Mouse (Mus musculus): ENCODE results near the gene Tmem179b. TPM values are rescaled to one million over a fixed set of nuclear protein-coding genes. Genes with fewer than 3 reads are reported as not detected.
A peak's percentile ranks its signal among the peaks of the same experiment; 100 is the strongest.

Tmem179b gene
- polyA plus RNA-seq, 1 experiment from 2014 or later = 49.5 TPM

DNA sequence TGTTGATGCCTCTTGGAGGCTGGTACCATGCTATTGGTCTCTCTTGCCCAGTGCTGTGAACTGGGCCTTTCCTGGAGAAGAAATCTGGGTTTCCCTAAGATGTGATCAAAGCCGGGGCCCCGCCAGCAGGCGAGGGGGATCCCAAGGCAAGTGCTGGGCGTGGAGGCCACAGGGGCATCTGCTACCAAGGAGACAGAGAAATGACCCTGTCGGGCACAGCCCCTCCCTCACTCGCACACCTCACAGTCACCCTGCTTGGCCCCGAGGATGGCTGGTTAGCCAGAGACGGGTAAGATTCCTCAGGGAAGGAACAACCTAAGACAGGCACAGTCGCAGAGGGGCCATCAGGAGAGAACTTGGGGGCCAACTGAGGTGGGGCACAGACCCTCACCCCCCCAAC, 8.7 kb downstream of the Tmem179b start:
- WGBS = 93% methylated on average over 9 of the region's 9 CpGs
- Histone ChIP-seq H3K4me1 (peaks cover 4% of the 10 kb centered on the region), H3K4me3 (no peak overlapping the region; the same call in 1 of the 2 replicates), H3K9me3 (peaks cover 16% of the 10 kb centered on the region), H3K27ac (no peak overlapping the region), H3K36me3 (replicated peaks) (peaks cover 100% of the 10 kb centered on the region), H3K27me3 (ENCODE audit: poor library complexity, severe bottlenecking) (no peaks in the 10 kb centered on the region)
- DNase-seq (ENCODE audit: extremely low spot score, low spot score) = no peak

DNA sequence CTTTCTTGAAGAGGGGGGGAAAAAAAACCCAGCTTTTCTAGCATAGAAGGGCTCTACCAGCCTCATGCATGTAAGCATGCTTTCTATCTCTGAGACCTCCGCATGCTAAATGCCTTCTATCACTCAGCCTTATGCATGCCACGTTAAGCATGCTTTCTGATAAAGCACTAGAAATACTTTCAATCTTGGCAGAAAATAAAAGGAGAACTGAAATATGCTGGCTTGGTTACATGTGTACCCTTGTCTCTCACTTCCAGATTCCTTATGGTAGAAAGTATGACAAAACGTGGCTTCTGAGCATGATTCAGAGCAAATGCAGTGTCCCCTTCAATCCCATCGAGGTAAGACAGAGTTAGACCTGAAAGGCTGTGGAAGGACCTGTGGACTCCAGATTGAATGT, 11.0 kb downstream of the Tmem179b start:
- Histone ChIP-seq H3K4me1 (peaks cover 7% of the 10 kb centered on the region), H3K4me3 (no peak overlapping the region), H3K27me3 (ENCODE audit: poor library complexity, severe bottlenecking) (no peaks in the 10 kb centered on the region), H3K27ac (no peak overlapping the region), H3K9me3 (peaks cover 16% of the 10 kb centered on the region), H3K36me3 (replicated peaks) (peaks cover 85% of the 10 kb centered on the region)
- 96% methylated on average over 4 of the region's 4 CpGs for WGBS
- DNase-seq (ENCODE audit: extremely low spot score, low spot score) = no peak

DNA sequence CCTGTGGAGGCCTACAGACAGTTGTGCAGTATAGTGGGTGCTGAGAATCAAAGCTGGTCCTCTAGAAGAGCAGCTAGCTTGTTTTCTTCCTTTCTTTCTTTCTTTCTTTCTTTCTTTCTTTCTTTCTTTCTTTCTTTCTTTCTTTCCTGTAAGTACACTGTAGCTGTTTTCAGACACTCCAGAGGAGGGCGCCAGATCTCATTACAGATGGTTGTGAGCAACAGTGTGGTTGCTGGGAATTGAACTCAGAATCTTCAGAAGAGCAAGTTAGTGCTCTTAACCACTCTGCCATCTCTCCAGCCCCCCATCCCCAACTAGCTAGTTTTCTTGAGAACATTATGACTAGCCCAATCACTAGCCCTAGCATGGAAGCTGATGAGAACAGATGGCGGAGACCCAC, 13.5 kb downstream of the Tmem179b start:
- Histone ChIP-seq H3K27me3 (ENCODE audit: poor library complexity, severe bottlenecking) (no peaks in the 10 kb centered on the region), H3K9me3 (peaks cover 14% of the 10 kb centered on the region), H3K4me1 (peaks cover 24% of the 10 kb centered on the region), H3K4me3 (no peak overlapping the region), H3K36me3 (replicated peaks) (peaks cover 62% of the 10 kb centered on the region), H3K27ac (no peak overlapping the region)
- WGBS = 87% methylated on average over 2 of the region's 2 CpGs
- no peak for DNase-seq (ENCODE audit: extremely low spot score, low spot score)

DNA sequence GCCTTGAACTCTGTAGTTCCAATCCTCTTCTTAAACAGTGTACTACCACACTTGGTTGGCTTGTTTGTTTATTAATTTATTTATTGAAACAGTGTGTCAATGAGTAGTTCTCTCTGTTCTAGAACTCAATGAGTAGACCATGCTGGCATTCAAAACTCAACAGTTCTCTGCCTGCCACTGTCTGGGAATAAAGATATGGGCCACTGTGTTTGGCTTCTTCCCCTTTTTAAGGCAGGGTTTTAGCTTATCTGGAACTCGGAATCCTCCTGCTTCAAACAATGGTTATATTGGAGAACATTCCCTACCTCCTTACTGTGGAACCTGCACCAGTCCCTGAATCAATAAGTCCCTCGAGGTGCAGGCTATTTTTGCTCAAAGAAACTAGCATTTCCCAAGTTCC, 15.4 kb downstream of the Tmem179b start:
- Histone ChIP-seq H3K27ac (no peak overlapping the region), H3K4me3 (peak overlapping the region; percentile 99; the same call in 1 of the 2 replicates), H3K9me3 (no peaks in the 10 kb centered on the region), H3K27me3 (ENCODE audit: poor library complexity, severe bottlenecking) (no peaks in the 10 kb centered on the region), H3K4me1 (peaks cover 31% of the 10 kb centered on the region), H3K36me3 (replicated peaks) (peaks cover 62% of the 10 kb centered on the region)
- WGBS = 90% methylated on average over 2 of the region's 2 CpGs
- no peak for DNase-seq (ENCODE audit: extremely low spot score, low spot score)

DNA sequence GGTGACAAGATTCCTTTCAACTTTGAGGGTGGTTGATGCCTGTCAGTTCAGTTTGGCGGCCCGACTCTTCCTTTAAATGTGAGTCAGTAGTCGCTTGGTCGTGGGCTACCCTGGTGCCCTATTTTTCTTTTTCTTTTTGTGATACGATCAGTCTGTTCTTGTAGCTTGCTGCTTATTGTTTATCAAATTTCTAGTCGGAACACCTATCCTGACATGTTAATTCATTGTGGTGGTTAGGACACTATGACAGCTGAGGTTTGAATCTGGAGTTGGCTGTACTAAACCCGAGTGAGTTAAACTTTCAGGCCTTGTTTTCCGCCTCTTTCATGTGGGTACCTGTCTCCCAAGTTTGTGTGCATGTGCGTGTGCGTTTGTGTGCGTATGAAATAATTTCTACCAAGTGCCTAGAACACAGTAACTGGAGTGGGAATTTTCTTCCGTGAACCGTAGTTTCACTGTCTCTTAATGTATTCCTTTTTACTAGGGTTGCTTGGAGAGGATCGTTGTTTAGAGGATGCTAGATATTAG, 16.7 kb downstream of the Tmem179b start:
- H3K27me3 ChIP-seq (ENCODE audit: poor library complexity, severe bottlenecking) = no peaks in the 10 kb centered on the region
- WGBS = 10% methylated on average over 14 of the region's 14 CpGs
- peak overlapping the region; percentile 95 for H3K27ac ChIP-seq
- DNase-seq (ENCODE audit: extremely low spot score, low spot score) = no peak
- peaks cover 62% of the 10 kb centered on the region for H3K36me3 ChIP-seq (replicated peaks)
- peaks cover 31% of the 10 kb centered on the region for H3K4me1 ChIP-seq
- no peaks in the 10 kb centered on the region for H3K9me3 ChIP-seq
- peak overlapping the region; percentile 99 for H3K4me3 ChIP-seq

DNA sequence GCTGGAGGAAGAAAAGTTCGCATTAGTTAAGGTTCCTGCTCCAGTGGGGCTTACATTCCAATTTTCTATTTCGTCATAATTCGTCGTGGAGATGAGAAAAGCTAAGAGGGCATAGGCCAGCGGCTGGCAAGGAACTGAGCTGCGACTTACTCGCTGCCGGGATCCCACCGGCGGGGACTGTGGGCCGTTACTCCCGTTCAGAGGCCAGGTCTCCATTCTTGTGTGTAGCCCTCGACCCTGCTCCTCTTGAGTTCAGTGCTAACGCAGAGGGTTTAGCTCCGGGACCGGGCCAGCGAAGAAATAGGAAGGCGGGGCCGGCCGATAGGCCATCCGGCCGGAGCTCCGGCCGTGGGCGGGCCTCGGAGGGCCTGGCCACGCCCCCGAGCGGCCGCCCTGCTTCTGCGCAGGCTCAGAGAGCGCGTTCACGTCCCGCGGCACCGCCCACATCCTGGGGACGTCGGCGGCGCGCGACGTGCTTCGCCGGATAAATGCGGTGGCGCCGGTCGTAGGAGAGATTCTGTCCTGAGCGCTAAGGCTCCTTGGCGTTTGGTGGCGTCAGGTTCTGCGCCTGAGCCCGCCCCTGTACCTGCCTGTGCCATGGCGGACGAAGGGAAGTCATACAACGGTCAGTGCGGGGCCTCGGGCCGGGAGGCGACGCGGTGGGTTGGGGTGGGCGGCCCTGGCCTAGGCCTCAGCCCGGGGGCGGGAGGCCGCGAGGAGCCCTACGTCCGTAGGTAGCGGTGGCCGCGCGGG, 17.5 kb downstream of the Tmem179b start, which contains the start of gene Nxf1:
TSS of gene Nxf1 (plus strand) at position 439 of the 753 bp plus-strand sequence.
- Histone ChIP-seq H3K36me3 (replicated peaks) (peaks cover 62% of the 10 kb centered on the region), H3K4me1 (peaks cover 31% of the 10 kb centered on the region), H3K4me3 (peak within 1 kb of the TSS; percentile 99), H3K27ac (peak within 1 kb of the TSS; percentile 95), H3K9me3 (no peaks in the 10 kb centered on the region), H3K27me3 (ENCODE audit: poor library complexity, severe bottlenecking) (no peaks in the 10 kb centered on the region)
- WGBS = 1% methylated on average over 75 of the region's 75 CpGs
- peak; percentile 90 for DNase-seq (ENCODE audit: extremely low spot score, low spot score)

DNA sequence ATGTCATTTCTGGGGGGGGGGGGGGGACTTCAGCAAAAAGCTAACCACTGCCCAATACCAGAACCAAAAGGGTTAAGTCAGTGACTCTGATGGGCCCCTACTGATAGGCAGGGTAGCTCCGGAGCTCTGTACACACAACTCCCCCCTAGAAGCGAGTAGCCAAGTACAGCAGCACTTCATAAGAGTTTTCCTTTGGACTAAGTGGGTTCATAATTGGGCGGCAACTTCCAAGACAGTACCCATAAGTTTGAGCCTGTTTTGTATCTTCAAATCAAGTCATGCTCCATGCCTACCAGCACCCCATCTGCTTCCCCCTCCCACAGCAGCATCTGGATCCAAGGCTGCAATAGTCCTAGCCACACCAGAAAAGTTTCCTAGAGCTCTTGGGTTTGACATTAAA, 18.6 kb downstream of the Tmem179b start:
- Histone ChIP-seq H3K36me3 (replicated peaks) (peaks cover 61% of the 10 kb centered on the region), H3K27me3 (ENCODE audit: poor library complexity, severe bottlenecking) (no peaks in the 10 kb centered on the region), H3K4me3 (peak overlapping the region; percentile 99), H3K4me1 (peaks cover 31% of the 10 kb centered on the region), H3K27ac (no peak overlapping the region), H3K9me3 (no peaks in the 10 kb centered on the region)
- WGBS = 93% methylated on average over 3 of the region's 3 CpGs
- no peak for DNase-seq (ENCODE audit: extremely low spot score, low spot score)

DNA sequence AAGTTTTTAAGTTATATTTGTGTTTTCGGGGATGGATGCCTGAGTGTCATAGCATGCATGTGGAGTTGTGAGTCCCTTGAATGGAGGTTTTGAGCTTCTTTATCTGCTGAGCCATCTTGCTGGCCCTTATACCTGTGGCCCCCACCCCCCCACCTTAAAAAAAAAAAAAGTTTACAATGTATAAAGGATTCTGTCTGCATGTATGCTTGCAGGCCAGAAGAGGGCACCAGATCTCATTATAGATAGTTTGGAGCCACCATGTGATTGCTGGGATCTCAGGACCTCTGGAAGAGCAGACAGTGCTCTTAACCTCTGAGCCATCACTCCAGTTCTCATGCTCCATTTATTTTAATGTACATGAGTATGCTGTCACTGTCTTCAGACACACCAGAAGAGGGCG, 26.9 kb downstream of the Tmem179b start:
- H3K36me3 ChIP-seq (replicated peaks) = peaks cover 96% of the 10 kb centered on the region
- 75% methylated on average over 2 of the region's 2 CpGs for WGBS

DNA sequence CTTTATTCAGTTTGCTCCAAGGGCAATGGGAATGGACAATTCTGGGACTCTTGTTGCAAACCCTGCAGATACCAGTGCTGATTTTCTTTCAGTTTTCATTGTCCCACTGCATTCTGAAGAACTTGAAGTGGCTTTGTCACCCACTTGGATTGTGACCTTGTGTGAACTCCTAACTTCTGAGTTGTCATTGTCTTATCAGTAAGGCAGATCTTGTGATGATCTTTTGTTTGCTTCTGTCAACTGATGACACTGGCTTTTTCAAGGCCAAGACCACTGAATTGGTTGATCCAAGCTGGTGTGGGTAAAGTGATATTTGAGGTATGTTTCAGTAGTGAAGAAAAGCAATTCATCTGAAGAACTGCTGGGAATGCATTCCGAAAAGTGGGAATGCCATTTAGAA, 28.9 kb downstream of the Tmem179b start:
- no peak for DNase-seq (ENCODE audit: extremely low spot score, low spot score)
- Histone ChIP-seq H3K9me3 (no peaks in the 10 kb centered on the region), H3K4me3 (no peak overlapping the region), H3K27me3 (ENCODE audit: poor library complexity, severe bottlenecking) (no peaks in the 10 kb centered on the region), H3K4me1 (peaks cover 22% of the 10 kb centered on the region), H3K27ac (no peak overlapping the region), H3K36me3 (replicated peaks) (peaks cover 86% of the 10 kb centered on the region)
- 91% methylated on average over 1 of the region's 1 CpGs for WGBS

More for the DNA sequence above, 26.9 kb downstream of the Tmem179b start:
- Histone ChIP-seq H3K27ac (no peak overlapping the region), H3K9me3 (no peaks in the 10 kb centered on the region), H3K4me1 (peaks cover 9% of the 10 kb centered on the region), H3K4me3 (no peak overlapping the region), H3K27me3 (ENCODE audit: poor library complexity, severe bottlenecking) (no peaks in the 10 kb centered on the region)
- no peak for DNase-seq (ENCODE audit: extremely low spot score, low spot score)

DNA sequence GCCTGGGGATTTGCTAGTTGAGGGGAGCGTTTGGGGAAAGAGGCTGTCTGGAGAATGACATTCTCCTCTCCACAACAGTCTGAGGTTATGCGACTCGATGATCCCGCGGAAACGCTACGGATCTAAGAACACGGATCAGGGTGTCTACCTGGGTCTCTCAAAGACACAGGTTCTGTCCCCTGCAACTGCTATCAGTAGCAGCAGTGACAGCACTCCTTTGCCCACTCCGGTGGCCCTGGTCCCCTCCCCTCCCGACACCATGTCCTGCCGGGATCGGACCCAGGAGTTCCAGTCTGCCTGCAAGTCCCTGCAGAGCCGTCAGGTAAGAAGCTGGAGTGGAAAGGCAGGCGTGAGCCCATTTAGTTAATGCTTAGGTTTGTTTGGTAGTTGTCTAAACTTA, 32.1 kb downstream of the Tmem179b start:
- WGBS = 23% methylated on average over 14 of the region's 14 CpGs
- H3K27ac ChIP-seq = peak overlapping the region; percentile 89
- peaks cover 86% of the 10 kb centered on the region for H3K36me3 ChIP-seq (replicated peaks)

DNA sequence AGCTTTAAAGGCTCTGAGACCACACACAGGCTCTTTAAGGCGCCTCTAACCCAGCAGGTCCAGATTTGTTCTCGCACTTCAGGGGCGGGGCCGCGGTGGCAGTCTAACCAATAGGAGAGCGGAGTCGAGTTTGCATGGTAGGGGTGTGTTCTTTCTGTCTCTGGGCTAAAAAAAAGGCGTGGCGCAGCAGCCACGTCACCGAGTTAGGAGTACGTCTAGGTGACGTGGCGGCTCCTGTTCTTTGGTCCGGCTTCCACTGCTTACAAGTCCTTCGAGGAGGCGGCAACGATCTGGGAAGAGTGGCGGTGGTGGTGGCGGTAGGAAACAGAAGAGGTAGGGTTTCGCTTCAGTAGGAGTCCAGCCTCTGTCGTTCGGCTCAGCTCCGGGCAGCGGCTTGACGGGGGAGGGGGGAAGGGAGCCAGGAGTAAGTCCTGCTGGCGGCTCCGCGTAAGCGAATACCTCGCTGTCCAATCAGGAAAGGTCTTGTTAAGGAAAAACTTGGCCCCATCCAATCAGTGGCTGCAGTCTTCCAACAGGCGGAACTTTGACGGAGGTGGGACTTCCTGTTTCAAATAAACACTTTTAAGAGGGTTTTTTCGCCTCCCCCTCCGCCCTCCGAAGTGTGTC, 32.9 kb downstream of the Tmem179b start, which contains the start of gene Stx5a:
TSS of gene Stx5a (plus strand) at position 171 of the 627 bp plus-strand sequence.
- WGBS = under 1% methylated on average over 36 of the region's 36 CpGs
- Histone ChIP-seq H3K27me3 (ENCODE audit: poor library complexity, severe bottlenecking) (no peaks in the 10 kb centered on the region), H3K9me3 (no peaks in the 10 kb centered on the region), H3K4me1 (peaks cover 38% of the 10 kb centered on the region), H3K36me3 (replicated peaks) (peaks cover 79% of the 10 kb centered on the region), H3K27ac (peak within 1 kb of the TSS; percentile 89), H3K4me3 (peak within 1 kb of the TSS; percentile 82)
- peak; percentile 95 for DNase-seq (ENCODE audit: extremely low spot score, low spot score)

More for the DNA sequence above, 32.1 kb downstream of the Tmem179b start:
- H3K27me3 ChIP-seq (ENCODE audit: poor library complexity, severe bottlenecking) = no peaks in the 10 kb centered on the region
- peaks cover 31% of the 10 kb centered on the region for H3K4me1 ChIP-seq
- peak overlapping the region; percentile 82 for H3K4me3 ChIP-seq
- DNase-seq (ENCODE audit: extremely low spot score, low spot score) = no peak
- H3K9me3 ChIP-seq = no peaks in the 10 kb centered on the region

DNA sequence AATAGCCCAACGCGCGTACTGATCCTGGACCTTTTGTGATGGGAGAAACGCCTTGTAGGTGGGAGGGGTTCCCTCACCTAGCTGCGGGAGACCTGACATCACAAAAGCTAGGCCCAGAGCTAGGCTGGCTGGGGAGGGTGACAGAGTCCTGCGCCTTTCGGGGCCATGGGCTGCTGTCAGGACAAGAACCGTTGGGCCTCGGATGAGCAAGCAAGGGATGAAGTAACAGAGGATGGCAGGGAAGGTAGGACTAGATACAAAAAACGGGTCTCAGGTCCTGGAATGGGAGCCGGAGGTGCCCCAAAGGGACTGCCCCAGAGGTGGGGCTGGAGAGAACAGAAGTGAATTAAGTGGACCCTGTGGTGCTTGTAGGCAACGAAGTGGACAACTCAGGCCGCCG, 33.7 kb downstream of the Tmem179b start, which contains the start of gene 1700092M07Rik:
TSS of gene 1700092M07Rik (plus strand) at position 116 of the 400 bp plus-strand sequence.
- H3K4me3 ChIP-seq = peak within 1 kb of the TSS; percentile 82
- H3K27ac ChIP-seq = peak within 1 kb of the TSS; percentile 89
- peaks cover 72% of the 10 kb centered on the region for H3K36me3 ChIP-seq (replicated peaks)
- 73% methylated on average over 14 of the region's 14 CpGs for WGBS
- H3K9me3 ChIP-seq = no peaks in the 10 kb centered on the region
- DNase-seq (ENCODE audit: extremely low spot score, low spot score) = no peak
- H3K27me3 ChIP-seq (ENCODE audit: poor library complexity, severe bottlenecking) = no peaks in the 10 kb centered on the region
- H3K4me1 ChIP-seq = peaks cover 38% of the 10 kb centered on the region

DNA sequence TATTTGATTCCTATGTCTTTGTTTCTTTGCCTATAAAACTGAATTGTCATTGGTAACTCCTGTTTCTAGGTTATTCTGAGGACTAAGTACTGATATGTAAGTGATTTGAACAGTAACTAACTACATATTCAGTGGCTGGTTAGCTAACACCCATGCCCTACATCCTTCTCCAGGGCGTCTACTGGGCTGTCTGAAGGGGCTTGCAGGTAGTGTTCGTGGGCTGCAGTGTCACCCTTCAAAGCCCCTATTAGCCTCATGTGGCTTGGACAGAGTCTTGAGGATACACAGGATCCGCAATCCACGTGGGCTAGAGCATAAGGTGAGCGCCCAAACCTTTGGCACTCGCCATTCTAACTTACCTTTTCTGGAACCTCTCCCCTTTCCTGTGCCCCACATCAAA, 34.6 kb downstream of the Tmem179b start:
- H3K27me3 ChIP-seq (ENCODE audit: poor library complexity, severe bottlenecking) = no peaks in the 10 kb centered on the region
- 89% methylated on average over 6 of the region's 6 CpGs for WGBS
- H3K4me3 ChIP-seq = no peak overlapping the region; the same call in 1 of the 2 replicates
- H3K36me3 ChIP-seq (replicated peaks) = peaks cover 62% of the 10 kb centered on the region
- peaks cover 44% of the 10 kb centered on the region for H3K4me1 ChIP-seq
- no peak overlapping the region for H3K27ac ChIP-seq
- no peak for DNase-seq (ENCODE audit: extremely low spot score, low spot score)
- no peaks in the 10 kb centered on the region for H3K9me3 ChIP-seq
